Mouse (Mus musculus) embryonic facial prominence, embryonic 11.5 days (tissue): Measurements from ENCODE around the gene Fmnl2. TPM values are rescaled to one million over a fixed set of nuclear protein-coding genes. Genes with fewer than 3 reads are reported as not detected.

Source experiments
- ATAC-seq: fragments of 200-750 bp; cut with Nextera tagmentation; replicated peaks from 2 replicates; pipeline ENCODE4 v1.8.0; 2017; ENCODE audit warnings: low read depth; ENCODE audit not compliant: insufficient number of reproducible peaks, low FRiP score, low TSS enrichment
- DNase-seq: peaks from one replicate; pipeline ENCODE4 v3.0.0-alpha.2; 2015; ENCODE audit warnings: low spot score
- H3K27ac ChIP-seq: fragments of 300-500 bp; sonication (generic); replicated peaks from 2 replicates; pipeline ENCODE4 v1.5.1; 2014; ENCODE audit warnings: mild to moderate bottlenecking, low read depth, low read length, control low read depth
- H3K27me3 ChIP-seq: fragments of 300-500 bp; sonication (generic); 2 replicates; pipeline ENCODE4 v1.6.1; 2014; ENCODE audit warnings: mild to moderate bottlenecking, low read length, moderate library complexity, mixed read lengths; ENCODE audit not compliant: control insufficient read depth, insufficient read depth
- H3K36me3 ChIP-seq: fragments of 300-500 bp; sonication (generic); replicated peaks from 2 replicates; pipeline ENCODE4 v1.6.1; 2014; ENCODE audit warnings: low read depth, mild to moderate bottlenecking, low read length, moderate library complexity, mixed read lengths; ENCODE audit not compliant: control insufficient read depth, insufficient read depth
- H3K4me1 ChIP-seq: fragments of 300-500 bp; sonication (generic); 2 replicates; pipeline ENCODE4 v1.6.1; 2014; ENCODE audit warnings: low read length, mixed read lengths; ENCODE audit not compliant: control insufficient read depth, insufficient read depth
- H3K4me2 ChIP-seq: fragments of 300-500 bp; sonication (generic); 2 replicates; pipeline ENCODE4 v1.6.1; 2014; ENCODE audit warnings: low read depth, mild to moderate bottlenecking, control low read depth, low read length, moderate library complexity
- H3K4me3 ChIP-seq: fragments of 300-500 bp; sonication (generic); 2 replicates; pipeline ENCODE4 v1.5.1; 2014; ENCODE audit warnings: low read depth, low read length, control low read depth
- H3K9ac ChIP-seq: fragments of 300-500 bp; sonication (generic); replicated peaks from 2 replicates; pipeline ENCODE4 v1.6.1; 2014; ENCODE audit warnings: mild to moderate bottlenecking, control low read depth, low read length
- H3K9me3 ChIP-seq: fragments of 300-500 bp; sonication (generic); replicated peaks from 2 replicates; pipeline ENCODE4 v1.6.1; 2016; ENCODE audit warnings: mild to moderate bottlenecking, low read length, inconsistent platforms, mixed read lengths; ENCODE audit not compliant: control insufficient read depth
- WGBS: fragments of 180-500 bp; shearing (Covaris S2); extraction: QIAGEN DNeasy Blood & Tissue Kit; methylation state at CpG from one replicate; pipeline ENCODE4 v1.1.7; 2014; 5-methylcytosine and 5-hydroxymethylcytosine counted together
- polyA plus RNA-seq: library from polyadenylated mRNA; unstranded; fragments of >200 nt; fragmentation: Nextera tagmentation; extraction: Ambion mirVana; gene quantifications from 2 replicates; pipeline ENCODE4 v1.2.1, GENCODE M21; 2014

Fmnl2 gene
- polyA plus RNA-seq, 1 experiment from 2014 or later = 10.8 TPM

- 71% methylated on average over 9 of the region's 9 CpGs for WGBS
These were observed 86.2 kb downstream of the Fmnl2 start for GRCm38 (mm10) chr2:52943644-52944423.

GRCm38 (mm10) chr2:52944594-52944993 is 86.9 kb downstream of the Fmnl2 start:
- no peak overlapping the region for H3K4me2 ChIP-seq
- ATAC-seq (no peak), DNase-seq (no peak)
- H3K9ac ChIP-seq = no peak overlapping the region
- no peaks in the 10 kb centered on the region for H3K27me3 ChIP-seq
- H3K4me1 ChIP-seq = no peaks in the 10 kb centered on the region
- H3K4me3 ChIP-seq = no peak overlapping the region
- H3K36me3 ChIP-seq = no peaks in the 10 kb centered on the region
- no peaks in the 10 kb centered on the region for H3K9me3 ChIP-seq
- 83% methylated on average over 5 of the region's 5 CpGs for WGBS
- no peak overlapping the region for H3K27ac ChIP-seq

More at GRCm38 (mm10) chr2:52943644-52944423, 86.2 kb downstream of the Fmnl2 start:
- Histone ChIP-seq H3K27ac (no peak overlapping the region), H3K4me2 (no peak overlapping the region), H3K9me3 (no peaks in the 10 kb centered on the region), H3K9ac (no peak overlapping the region), H3K36me3 (no peaks in the 10 kb centered on the region), H3K4me1 (no peaks in the 10 kb centered on the region), H3K27me3 (no peaks in the 10 kb centered on the region), H3K4me3 (no peak overlapping the region)
- ATAC-seq (no peak), DNase-seq (no peak)

- no peak overlapping the region for H3K4me2 ChIP-seq
- no peaks in the 10 kb centered on the region for H3K27me3 ChIP-seq
- whole genome bisulfite sequencing = 41% methylated on average over 2 of the region's 2 CpGs
- no peak overlapping the region for H3K4me3 ChIP-seq
- no peak overlapping the region for H3K9ac ChIP-seq
- no peak for DNase-seq
- no peak; the same call in 1 of the 2 replicates for ATAC-seq
- no peak overlapping the region for H3K27ac ChIP-seq
- no peaks in the 10 kb centered on the region for H3K36me3 ChIP-seq
- H3K4me1 ChIP-seq = no peaks in the 10 kb centered on the region
- H3K9me3 ChIP-seq = no peaks in the 10 kb centered on the region
These were observed 88.4 kb downstream of the Fmnl2 start for GRCm38 (mm10) chr2:52946074-52946473.

- Histone ChIP-seq H3K4me2 (no peak overlapping the region), H3K4me3 (no peak overlapping the region), H3K27ac (no peak overlapping the region), H3K9ac (no peak overlapping the region), H3K4me1 (no peaks in the 10 kb centered on the region; the same call in 1 of the 2 replicates), H3K36me3 (no peaks in the 10 kb centered on the region), H3K27me3 (no peaks in the 10 kb centered on the region), H3K9me3 (no peaks in the 10 kb centered on the region)
- 43% methylated on average over 11 of the region's 11 CpGs for WGBS
- ATAC-seq = peak; percentile 74
- DNase-seq = no peak
These were observed 89.0 kb downstream of the Fmnl2 start for GRCm38 (mm10) chr2:52946524-52947186.

GRCm38 (mm10) chr2:52948406-52948805 is 90.7 kb downstream of the Fmnl2 start:
- no peak for ATAC-seq
- DNase-seq = no peak
- H3K27ac ChIP-seq = no peak overlapping the region
- no peaks in the 10 kb centered on the region; the same call in 1 of the 2 replicates for H3K4me1 ChIP-seq
- WGBS = 95% methylated on average over 3 of the region's 3 CpGs
- no peaks in the 10 kb centered on the region for H3K36me3 ChIP-seq
- H3K9me3 ChIP-seq = no peaks in the 10 kb centered on the region
- no peak overlapping the region for H3K4me2 ChIP-seq
- no peaks in the 10 kb centered on the region for H3K27me3 ChIP-seq
- H3K9ac ChIP-seq = no peak overlapping the region
- no peak overlapping the region for H3K4me3 ChIP-seq

- no peaks in the 10 kb centered on the region for H3K9me3 ChIP-seq
- DNase-seq = no peak
- H3K4me2 ChIP-seq = no peak overlapping the region
- no peak for ATAC-seq
- no peaks in the 10 kb centered on the region for H3K27me3 ChIP-seq
- H3K9ac ChIP-seq = no peak overlapping the region
- H3K27ac ChIP-seq = no peak overlapping the region
- no peaks in the 10 kb centered on the region; the same call in 1 of the 2 replicates for H3K4me1 ChIP-seq
- H3K4me3 ChIP-seq = no peak overlapping the region
- WGBS = 97% methylated on average over 4 of the region's 4 CpGs
- no peaks in the 10 kb centered on the region for H3K36me3 ChIP-seq
These were observed 91.9 kb downstream of the Fmnl2 start for GRCm38 (mm10) chr2:52949556-52949955.

- H3K4me1 ChIP-seq = no peaks in the 10 kb centered on the region; the same call in 1 of the 2 replicates
- ATAC-seq = no peak
- DNase-seq = no peak
- H3K9ac ChIP-seq = no peak overlapping the region
- H3K4me2 ChIP-seq = no peak overlapping the region
- no peaks in the 10 kb centered on the region for H3K36me3 ChIP-seq
- no peaks in the 10 kb centered on the region for H3K9me3 ChIP-seq
- no peak overlapping the region for H3K4me3 ChIP-seq
- WGBS = 70% methylated on average over 4 of the region's 4 CpGs
- no peak overlapping the region for H3K27ac ChIP-seq
- H3K27me3 ChIP-seq = no peaks in the 10 kb centered on the region
These were observed 92.6 kb downstream of the Fmnl2 start for GRCm38 (mm10) chr2:52950226-52950625.

- Histone ChIP-seq H3K4me2 (no peak overlapping the region), H3K9me3 (no peaks in the 10 kb centered on the region), H3K4me1 (no peaks in the 10 kb centered on the region; the same call in 1 of the 2 replicates), H3K9ac (no peak overlapping the region), H3K4me3 (no peak overlapping the region), H3K36me3 (no peaks in the 10 kb centered on the region), H3K27me3 (no peaks in the 10 kb centered on the region), H3K27ac (no peak overlapping the region)
- 81% methylated on average over 6 of the region's 6 CpGs for WGBS
- ATAC-seq (no peak), DNase-seq (no peak)
These were observed 94.6 kb downstream of the Fmnl2 start for GRCm38 (mm10) chr2:52952202-52952730.
